Mouse (Mus musculus) layer of hippocampus, postnatal 25 days (tissue): ENCODE results near the gene Itpr3. TPM values are rescaled to one million over a fixed set of nuclear protein-coding genes. Genes with fewer than 3 reads are reported as not detected.
A peak's percentile ranks its signal among the peaks of the same experiment; 100 is the strongest.

ENCODE experiments used
- DNase-seq, 2 experiments: peaks; one replicate each; pipeline ENCODE4 v3.0.0; 2022; ENCODE audit warnings: mixed read lengths in 2 of 2, low spot score in 1 of 2; ENCODE audit errors: extremely low spot score in 1 of 2
- total RNA-seq, 2 experiments: library from RNA; stranded (reverse); gene quantifications; 2 replicates each; pipeline ENCODE4 v1.2.3; 2021

Itpr3 gene
- total RNA-seq: 1 to 10 TPM; 1.5 to 2.1 TPM

DNA sequence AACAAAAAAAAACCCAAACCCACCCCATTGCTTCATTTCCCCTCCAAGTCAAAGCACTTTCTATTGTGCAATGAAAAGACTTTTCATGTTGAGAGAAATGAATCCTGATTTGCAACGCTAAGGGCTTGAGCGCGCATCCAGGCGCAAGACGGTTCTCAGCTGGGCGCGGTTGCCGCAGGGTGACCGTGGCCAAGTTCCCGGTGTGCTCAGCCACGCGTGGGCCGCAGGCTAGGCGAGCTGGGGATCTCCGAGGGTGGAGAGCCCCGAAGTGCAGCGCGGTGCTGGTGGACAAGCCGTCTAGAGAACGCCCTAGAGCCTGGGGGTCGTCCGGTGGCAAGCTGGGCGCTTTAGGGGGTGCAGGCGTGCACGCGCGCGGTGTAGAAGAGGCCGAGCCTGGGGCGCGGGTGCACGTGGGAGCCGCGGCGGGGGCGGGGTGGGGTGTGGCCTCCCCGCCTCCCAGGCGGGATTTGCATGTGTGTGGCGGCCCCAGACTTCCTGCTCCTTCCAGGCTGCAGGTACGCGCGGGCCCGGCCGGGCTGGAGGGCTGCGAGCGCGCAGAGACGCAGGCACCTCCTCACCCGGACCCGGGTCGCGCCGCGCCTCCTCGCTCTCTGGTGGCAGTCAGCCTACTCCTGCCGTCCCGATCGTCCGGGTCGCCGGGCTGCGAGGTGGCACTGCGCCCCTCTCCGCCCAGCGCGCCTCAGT is at the start of gene Itpr3:
TSS of gene Itpr3 (plus strand) at position 493 of the 705 bp plus-strand sequence.
- DNase-seq: no peak

DNA sequence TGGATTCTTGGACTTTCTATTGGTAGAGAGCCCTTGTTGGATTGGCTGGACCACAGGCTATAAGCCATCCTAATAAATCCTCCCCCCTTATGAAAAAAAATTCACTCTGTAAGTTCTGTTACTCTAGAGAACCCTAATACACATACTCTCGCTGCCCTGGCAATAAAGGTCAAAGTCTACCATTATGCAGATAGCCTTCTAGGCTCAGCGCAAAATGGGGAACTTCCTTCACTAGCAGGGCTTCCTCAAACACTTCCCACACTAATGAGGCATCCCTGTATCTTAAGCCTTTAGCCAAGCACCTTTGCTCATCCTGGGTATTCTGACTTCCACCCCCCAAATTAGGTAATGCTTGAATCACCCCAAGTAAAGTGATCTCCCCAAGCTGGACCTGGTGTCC is 48.8 kb upstream of the Itpr3 start:
- no peak for DNase-seq

DNA sequence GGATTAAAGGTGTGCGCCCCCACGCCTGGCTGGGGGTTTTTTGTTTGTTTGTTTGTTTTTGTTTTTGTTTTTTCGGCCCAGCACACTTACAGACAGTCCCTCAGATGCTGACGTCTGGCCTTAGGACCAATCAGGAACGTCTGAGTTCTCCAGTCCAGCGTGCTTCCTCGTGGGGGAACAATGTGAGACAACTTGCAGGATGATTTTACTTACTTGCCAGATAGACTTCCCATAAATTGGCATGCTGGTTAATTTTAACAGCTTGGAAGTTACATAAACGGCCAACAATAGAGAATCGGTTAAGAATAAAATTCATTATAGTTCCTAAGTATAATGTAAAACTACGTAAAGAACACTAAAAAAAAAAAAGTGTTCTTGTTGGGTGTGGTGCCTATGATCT is 45.9 kb upstream of the Itpr3 start:
- DNase-seq: no peak

DNA sequence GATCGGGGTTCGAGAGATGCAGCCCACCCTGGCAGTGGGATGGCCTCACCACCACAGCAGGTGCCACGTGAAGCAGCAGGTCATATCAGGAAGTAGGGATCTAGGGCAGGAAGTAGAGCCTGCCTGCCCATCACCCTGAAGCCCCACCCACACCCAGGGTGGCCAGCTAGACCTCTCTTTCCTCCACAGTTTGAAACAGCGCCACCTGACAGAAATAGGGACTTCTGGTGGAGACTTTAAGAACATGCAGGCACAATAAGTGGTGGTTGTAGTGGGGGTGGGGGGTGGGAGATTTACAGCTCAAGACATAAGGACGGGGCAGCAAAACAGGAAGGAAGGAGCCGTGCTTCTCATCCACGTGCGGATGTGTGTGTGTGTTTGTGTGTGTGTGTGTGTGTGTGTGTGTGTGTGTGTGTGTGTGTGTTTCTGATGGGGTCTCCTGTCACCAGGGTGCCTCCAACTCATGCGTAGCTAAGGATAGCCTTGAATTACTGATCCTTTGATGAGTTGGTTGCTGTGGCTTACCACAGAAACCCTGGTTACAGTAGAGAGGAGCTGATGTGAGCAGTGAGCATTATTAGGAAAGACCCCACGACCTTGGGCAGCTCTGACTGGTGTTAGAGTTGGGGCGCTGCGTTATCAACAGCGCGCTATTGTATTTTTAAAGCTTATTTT is 45.0 kb upstream of the Itpr3 start:
- no peak for DNase-seq

DNA sequence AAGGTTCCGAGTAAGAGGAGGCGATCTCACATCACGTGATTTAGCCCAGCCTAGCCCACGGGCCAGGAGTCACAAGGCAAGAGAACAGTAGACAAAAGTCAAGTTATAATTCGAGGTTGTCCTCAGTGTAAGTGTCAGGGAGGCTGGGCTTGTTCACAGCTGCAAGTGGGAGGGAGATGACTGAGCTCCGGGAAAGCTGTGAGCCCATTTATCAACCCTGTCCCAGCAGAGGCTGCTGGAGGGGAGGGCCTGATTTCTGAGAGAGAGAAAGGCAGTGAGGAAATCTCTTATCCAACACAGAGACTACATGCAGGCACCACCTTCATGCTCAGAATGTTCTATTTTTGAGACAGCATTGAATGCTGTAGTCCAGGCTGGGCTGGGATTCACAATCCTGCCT is 44.2 kb upstream of the Itpr3 start:
- no peak for DNase-seq

DNA sequence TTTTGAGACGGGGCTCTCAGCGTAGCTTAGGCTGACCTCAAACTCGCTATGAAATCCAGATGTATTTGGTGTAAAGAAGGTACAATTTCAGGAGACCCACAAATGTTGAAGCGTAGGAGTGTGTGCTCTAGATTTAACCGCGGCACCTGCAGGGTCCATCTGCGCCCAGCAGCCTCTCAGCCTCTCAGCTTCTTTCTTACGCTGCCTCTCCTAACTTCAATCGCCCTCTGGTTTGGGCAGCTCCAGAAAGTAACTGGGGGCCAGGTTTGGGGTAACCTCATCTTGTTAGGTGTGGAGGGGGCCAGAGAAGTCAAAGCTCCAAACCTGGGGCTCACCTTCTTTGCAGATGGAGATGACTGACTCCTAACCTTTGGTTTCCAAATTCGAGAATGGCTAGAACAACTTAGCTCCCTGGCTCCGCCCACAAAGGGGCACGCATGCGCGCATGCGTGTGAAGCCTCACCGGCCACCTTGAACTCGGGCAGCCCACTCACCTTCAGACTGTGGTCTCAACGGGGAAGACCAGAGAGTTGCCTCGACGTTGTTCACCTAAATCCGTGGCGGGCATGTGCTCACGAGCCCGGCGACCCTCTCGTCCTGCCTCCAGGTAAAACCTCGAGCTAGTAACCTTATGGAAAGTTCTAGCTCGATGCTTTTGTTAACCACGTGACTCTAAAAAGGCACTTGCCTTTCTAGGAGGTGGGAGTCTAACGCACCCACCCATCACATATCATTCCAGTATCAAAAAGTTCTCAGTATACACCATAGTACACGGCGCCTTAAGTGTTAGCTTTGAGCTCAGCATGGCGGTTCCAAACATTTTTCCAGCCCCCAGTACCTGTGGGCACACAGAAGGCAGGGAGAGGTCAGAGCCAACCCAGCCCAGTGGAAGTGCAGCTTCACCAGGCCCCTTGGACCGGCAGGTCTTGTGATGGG is 39.3 kb upstream of the Itpr3 start:
- DNase-seq: peak; percentile 71 to 77

DNA sequence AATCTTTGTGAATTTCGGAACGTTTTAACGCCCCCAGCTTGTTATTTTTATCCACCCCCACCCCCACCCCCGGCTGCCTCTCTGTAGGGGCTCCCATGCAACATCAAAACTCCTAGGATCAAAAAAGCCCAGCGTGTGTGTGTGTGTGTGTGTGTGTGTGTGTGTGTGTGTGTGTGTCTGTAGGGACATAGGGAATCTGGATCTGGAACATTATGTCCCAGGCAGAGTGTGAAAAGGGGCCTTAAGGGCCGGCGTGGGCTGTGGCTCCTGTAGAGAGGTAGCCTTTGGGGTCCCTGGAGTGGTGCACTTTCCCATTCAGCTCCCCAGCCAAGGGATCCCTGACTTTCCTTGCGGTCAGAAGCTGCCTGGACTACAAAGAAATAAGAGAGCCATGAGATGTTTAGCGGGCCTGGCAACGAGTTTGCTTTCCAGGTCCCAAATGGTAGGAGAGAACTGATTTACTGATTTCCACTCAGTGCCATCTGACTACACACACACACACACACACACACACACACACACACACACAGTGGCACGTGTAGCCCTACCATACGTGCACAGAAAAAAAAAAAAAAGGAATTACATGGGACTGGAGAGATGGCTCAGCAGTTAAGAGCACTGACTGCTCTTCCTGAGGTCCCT is 38.4 kb upstream of the Itpr3 start:
- DNase-seq: peak; percentile 31 to 36

DNA sequence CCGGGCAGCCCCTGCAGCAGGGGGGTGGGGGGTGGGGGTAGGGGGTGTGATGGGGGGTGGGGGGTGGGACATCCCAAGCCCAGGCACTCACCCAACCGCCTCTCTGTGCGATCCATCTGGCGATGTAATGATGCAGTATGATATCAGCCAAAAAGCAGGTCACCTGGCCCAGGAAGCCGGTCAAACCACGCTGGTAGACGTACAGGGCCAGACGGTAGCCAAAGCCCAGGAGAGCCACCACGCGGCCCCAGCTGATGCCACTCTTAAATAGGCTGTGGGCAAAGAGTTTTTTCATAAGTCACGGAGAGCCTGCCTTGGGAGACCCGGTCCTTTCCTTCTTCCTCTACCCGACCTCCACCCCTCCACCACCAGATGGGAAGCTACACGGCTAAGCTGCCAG is 36.0 kb upstream of the Itpr3 start:
- no peak for DNase-seq

DNA sequence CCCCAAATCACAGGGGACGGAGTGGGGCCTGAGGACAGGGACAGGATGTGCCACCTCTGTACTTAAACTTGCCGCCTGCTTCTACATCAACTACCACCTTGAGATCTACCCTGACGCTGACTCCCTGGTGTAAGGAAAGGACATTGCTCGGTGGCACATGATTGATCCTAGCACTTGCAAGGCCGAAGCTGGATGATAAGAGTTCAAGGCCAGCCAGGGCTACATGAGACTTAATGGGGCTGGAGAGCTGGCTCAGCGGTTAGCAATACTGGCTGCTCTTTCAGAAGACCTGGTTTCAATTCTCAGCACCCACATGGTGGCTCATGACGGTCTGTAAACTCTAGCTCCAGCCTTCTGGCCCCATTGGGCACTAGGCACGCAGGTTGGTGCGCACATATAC is 35.4 kb upstream of the Itpr3 start:
- DNase-seq: no peak

DNA sequence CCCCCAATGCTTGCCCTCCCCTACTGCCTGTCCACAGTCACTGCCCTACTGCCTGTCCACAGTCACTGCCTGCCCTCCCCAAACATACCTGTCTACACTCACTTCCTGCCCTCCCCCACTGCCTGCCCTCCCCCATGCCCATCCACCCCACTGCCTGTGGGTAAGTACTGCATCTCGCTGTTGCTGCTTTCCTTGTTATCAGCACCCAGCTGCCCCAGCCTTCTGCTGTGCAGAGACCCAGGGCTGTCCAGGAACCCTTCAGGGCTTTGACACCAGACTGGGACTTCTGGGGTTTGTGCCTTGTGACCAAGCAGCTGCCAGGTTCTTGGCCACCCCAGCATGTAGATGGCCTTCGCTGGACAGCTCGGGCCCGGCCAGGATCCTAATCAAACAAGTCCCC is 33.8 kb upstream of the Itpr3 start:
- DNase-seq: no peak

DNA sequence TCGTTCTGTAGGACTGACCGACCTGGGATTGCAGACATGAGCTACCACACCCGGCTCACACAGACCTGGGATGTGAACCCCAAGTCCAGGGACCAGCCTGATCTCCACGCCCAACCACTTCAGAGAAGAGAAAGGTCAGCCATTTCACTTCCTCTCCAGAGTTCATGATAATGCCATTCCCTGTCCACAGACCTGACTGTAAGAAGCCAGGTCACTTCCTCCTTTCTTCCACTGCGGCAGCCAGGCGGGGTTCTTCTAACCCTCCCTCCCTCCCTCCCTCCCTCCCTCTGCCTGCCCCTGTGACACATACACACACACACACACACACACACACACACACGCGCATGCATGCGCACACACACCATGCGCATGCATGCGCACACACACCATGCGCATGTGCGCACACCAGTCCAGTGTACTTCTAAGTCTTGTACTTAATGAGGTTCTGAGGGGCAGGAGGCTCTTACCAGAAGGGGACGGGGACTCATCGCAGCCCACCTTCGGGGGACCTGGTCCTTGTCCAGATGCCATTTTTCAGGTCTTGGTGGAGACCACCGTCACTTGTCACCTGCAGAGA is 31.7 kb upstream of the Itpr3 start:
- DNase-seq: no peak

DNA sequence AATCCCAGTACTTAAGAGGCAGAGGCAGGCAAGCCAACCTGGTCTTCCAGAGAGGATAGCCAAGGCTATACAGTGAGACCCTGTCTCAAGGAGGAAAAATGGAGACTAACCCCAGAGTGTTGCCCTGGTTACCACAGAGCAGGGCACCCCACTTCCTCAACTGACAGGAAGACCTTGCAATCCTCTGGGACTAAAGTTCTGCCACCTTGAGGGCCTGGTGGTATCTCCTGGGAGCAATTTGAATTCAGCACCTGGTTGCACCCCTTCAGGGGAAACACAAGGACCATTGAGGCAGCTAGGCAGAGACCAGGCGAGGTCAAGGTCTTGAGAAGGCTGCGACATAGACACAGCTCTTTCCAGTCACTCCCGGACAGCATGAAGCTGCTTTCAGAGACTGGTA is 31.2 kb upstream of the Itpr3 start:
- no peak for DNase-seq

DNA sequence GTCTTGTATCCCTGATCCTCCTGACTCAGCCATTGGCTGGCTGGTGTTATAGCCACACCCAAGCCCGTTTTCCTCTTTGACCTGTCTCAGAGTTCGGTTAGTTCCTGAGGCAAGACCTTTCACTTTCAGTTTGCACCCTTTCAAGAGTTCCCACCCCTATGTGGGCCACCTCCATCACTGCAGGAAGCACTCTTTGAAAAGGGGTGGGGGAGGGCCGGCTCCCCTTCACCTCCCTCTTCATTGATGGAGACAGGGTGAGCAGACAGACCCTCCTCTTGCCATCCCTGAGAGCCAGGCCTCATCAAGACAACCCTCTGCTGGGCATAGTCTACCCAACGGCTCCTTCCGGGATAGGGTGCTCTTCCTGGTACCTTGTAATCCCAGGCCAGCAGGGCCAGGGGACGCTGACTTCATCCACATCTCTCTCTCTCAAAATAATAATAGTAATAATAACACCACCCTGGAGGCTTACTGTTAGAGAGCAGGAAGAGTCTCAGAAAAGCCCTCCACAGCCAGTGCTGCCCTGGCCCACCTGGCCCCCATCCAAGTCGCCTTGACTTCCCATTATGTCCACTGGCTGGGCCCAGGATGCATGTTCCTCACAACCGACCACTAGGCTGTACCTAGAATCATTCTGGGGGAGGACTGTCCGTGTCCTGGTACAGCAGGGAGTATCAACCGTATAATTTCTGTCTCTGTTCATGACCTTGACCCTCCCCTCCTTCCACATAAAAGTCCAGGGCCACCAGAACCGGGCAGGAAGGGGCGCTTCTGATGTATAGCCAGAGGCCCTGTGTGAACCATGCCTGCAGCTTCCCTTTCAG is 29.4 kb upstream of the Itpr3 start:
- DNase-seq: peak; percentile 34 to 41

DNA sequence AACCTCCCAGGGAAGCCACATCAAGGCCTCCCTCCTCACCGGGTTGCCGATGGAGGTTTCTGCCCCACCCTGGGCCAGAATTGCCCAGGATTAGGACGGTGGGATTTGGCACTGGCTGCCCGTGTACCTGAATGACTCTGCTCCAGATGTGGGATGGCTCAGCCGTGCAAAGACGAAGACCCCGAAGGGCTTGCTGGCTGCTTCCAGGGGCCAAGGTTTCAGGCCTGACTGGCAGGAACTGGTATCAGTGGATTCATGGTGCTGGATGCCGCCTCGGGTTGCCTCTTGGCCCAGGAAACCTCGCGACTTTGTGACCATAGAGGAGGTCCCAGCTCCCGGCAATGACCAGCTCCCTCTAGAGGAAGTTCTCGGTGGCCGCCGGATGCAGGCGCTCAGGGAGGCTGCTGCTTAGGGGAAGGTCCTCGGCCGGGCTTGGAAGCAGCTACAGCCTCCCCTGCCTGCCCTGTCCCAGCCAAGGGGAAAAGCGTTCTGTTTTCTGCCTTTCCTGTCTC is 28.8 kb upstream of the Itpr3 start:
- DNase-seq: peak; percentile 78 to 83

DNA sequence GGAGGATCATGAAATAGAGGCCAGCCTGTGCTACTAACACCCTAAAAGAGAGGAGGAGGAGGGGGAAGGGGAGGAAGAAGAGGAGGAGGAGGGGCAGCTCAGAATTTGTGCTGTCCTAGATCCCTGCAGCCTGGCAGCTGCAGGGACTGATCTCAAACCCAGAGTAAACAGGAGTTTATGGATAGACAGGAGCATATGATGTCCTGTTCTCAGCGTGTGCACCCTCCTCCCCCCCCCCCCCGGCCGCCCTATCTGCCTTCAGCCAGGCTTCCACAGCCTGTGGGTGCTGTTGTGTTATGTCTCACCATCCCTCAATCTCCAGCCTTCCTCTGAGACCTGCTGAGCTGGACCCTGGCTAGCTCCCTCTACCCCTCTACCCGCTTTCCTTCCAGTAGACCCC is 28.2 kb upstream of the Itpr3 start, which contains the start of gene Bak1:
TSS of gene Bak1 (minus strand) at position 101 of the 400 bp plus-strand sequence.
- no peak for DNase-seq

DNA sequence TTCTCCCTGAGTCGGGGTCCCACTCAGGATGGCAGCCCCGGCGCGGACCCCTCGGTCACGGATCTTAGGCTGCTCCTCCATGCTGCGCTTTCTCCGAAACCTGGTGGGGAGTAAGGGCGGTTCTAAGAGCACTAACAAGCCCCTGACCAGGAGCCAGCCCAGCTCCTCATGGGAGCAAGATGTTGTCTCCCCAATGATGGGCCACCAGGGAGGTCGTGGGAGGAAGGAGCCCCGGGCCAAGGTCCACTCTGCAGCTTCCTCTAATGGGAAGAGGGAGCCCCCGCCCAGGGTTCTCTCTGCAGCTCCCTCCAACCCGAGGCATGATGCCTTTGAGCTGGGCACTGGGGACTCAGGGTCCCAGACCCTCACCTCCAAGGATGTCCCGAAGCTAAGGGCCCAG is 27.7 kb upstream of the Itpr3 start:
- no peak for DNase-seq

DNA sequence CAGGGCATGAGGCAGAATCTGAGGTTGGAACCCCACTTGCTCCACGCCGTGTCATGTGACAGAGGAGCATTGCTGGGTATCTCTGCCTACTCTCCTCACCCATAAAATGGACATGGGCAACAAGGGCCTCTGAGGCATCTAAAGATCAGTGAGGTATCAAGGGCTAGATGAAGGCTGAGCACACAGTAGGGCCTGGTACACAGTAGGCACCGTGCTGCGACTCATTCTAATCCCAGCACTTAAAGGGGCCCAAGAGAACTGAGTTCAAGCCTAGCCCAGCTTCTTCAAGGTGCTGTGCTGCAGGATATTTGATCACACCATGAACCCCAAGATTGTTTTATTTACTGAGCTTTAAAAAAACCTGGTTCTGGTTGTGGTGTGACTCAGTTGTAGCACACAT is 26.2 kb upstream of the Itpr3 start:
- DNase-seq: no peak

DNA sequence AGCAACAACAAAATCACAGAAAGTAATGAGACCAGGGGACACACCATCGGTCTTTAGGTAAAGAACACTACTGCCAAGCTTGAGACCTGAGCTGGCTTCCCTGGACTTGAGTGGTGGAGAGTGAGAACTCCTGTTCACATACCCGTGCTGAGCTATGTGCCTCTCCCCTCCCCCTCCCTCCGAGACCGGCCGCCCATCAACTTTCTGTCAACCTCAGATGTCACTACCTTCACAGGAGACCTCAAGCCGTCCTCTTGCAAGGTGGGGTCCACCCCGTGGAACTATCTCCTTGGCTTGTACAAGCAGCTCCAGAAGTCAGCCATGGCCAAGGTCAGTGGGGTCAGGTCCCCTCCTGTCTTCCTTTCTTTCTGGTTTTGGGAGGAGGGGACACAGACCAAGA is 24.8 kb upstream of the Itpr3 start:
- DNase-seq: no peak

DNA sequence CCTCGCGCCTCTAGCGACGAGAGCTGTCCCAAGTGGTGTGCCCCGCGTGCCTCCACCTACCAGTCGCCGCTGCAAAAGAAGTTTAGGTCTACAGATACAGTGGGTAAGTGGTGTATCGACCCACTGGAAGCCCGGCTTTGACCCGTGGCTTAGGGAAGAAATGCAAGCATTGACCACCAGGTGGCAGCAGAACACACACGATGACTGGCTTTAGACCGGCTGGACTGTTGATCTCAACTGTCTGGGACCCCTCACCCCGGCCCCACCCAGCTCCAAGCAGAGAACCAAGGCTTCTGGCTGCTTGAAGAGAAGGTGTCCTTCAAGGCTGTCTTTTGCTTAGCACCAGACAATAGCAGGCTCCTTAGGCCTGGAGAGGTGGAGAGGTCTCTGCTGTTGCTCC is 24.2 kb upstream of the Itpr3 start:
- DNase-seq: peak; percentile 69 to 88
